Mouse (Mus musculus) small intestine, adult 2 months (tissue): ENCODE measurements around the gene Srgap3.

Source experiments
- CTCF ChIP-seq: fragments of 200-500 bp; IDR thresholded peaks from 2 replicates; pipeline ENCODE4 v1.5.1; 2012; ENCODE audit warnings: low read depth, mild to moderate bottlenecking, control low read depth, inconsistent platforms, low read length, moderate library complexity, mixed read lengths; ENCODE audit not compliant: insufficient replicate concordance, insufficient read length; ENCODE audit errors: extremely low read depth
- POLR2A ChIP-seq: fragments of 200-500 bp; IDR thresholded peaks from 2 replicates; pipeline ENCODE4 v1.6.1; 2012; ENCODE audit warnings: low read depth, mild to moderate bottlenecking, control low read depth, inconsistent platforms, low read length, moderate library complexity

GRCm38 (mm10) chr6:112728760-112729422 lies 218.2 kb downstream of the Srgap3 start:
- no peak for TF ChIP-seq CTCF
- no peak for TF ChIP-seq POLR2A
